Mouse (Mus musculus) G1E (cell line): ENCODE results near the gene Fndc3a. TPM values are rescaled to one million over a fixed set of nuclear protein-coding genes. Genes with fewer than 3 reads are reported as not detected.

Source experiments
- ATAC-seq: 2 replicates; pipeline ENCODE4 v1.8.0; 2016; ENCODE audit warnings: mild to moderate bottlenecking; ENCODE audit not compliant: insufficient number of reproducible peaks, poor library complexity, low FRiP score, severe bottlenecking; ENCODE audit errors: extremely low read depth
- DNase-seq: peaks from one replicate; pipeline ENCODE4 v3.0.0; 2012; ENCODE audit warnings: low spot score
- H3K27me3 ChIP-seq: 2 replicates; pipeline ENCODE4 v1.6.1; 2012; ENCODE audit warnings: mild to moderate bottlenecking, low read length, inconsistent platforms; ENCODE audit not compliant: insufficient read depth
- H3K36me3 ChIP-seq: replicated peaks from 2 replicates; pipeline ENCODE3; 2012; ENCODE audit warnings: mild to moderate bottlenecking, inconsistent platforms
- H3K4me1 ChIP-seq: 2 replicates; pipeline ENCODE4 v1.6.1; 2012; ENCODE audit warnings: low read depth, low read length, inconsistent platforms, mixed read lengths; ENCODE audit not compliant: insufficient read depth
- H3K4me3 ChIP-seq: 2 replicates; pipeline ENCODE4 v1.5.1; 2012; ENCODE audit warnings: low read depth, mild to moderate bottlenecking, inconsistent platforms, low read length, moderate library complexity, mixed read lengths
- H3K9me3 ChIP-seq: replicated peaks from 2 replicates; pipeline ENCODE4 v1.6.1; 2012; ENCODE audit warnings: inconsistent platforms
- CTCF ChIP-seq: IDR thresholded peaks from 2 replicates; pipeline ENCODE4 v1.5.1; 2012; ENCODE audit warnings: low read depth, low read length, inconsistent platforms, mixed read lengths
- GATA1 ChIP-seq: IDR thresholded peaks from 2 replicates; pipeline ENCODE4 v1.6.1; 2012; ENCODE audit warnings: borderline replicate concordance, low read length, inconsistent platforms, mixed read lengths
- GATA2 ChIP-seq: IDR thresholded peaks from 2 replicates; pipeline ENCODE4 v1.6.1; 2012; ENCODE audit warnings: low read depth, low read length, inconsistent platforms, borderline replicate concordance
- POLR2AphosphoS5 ChIP-seq: IDR thresholded peaks from 2 replicates; pipeline ENCODE4 v1.6.1; 2012; ENCODE audit warnings: low read depth, low read length, inconsistent platforms; ENCODE audit not compliant: insufficient replicate concordance
- TAL1 ChIP-seq: conservative IDR thresholded peaks from 2 replicates; pipeline ENCODE4 v1.6.1; 2012; ENCODE audit warnings: low read depth, low read length, inconsistent platforms, mixed read lengths
- polyA plus RNA-seq: library from polyadenylated mRNA; stranded (reverse); fragments of >175 nt; gene quantifications from 2 replicates; pipeline ENCODE4 v1.2.3, GENCODE M21; 2012
- total RNA-seq, 2 experiments: library from RNA; stranded (forward) in 1 of 2; stranded (reverse) in 1 of 2; fragments of 200-1000 nt in 1 of 2; fragments of >200 nt in 1 of 2; fragmentation: Nextera tagmentation in 1 of 2; gene quantifications; 2 replicates each; pipeline ENCODE4 v1.2.3; 2014 to 2017

The Fndc3a gene
- total RNA-seq (2014; fragmentation: Nextera tagmentation) (20.4 and 30.5 TPM in 2 replicates), total RNA-seq (2017) (22.6 and 26.7 TPM in 2 replicates), polyA plus RNA-seq (2.1 and 3.2 TPM in 2 replicates)

GRCm38 (mm10) chr14:72709710-72710340 is at the start of gene Fndc3a:
Gene Fndc3a, minus strand, starts transcription at chr14:72710003.
- H3K9me3 ChIP-seq: no peaks in the 10 kb centered on the region
- H3K4me3 ChIP-seq: peak within 1 kb of the TSS; percentile 86
- H3K36me3 ChIP-seq: no peaks in the 10 kb centered on the region
- ATAC-seq: peak; percentile 59
- DNase-seq: peak; percentile 81
- H3K4me1 ChIP-seq: peaks cover 16% of the 10 kb centered on the region
- H3K27me3 ChIP-seq: peaks cover 30% of the 10 kb centered on the region
- TF ChIP-seq POLR2AphosphoS5: no peak
- TF ChIP-seq TAL1: no peak
- TF ChIP-seq CTCF: no peak
- TF ChIP-seq GATA1: no peak
- no peak for TF ChIP-seq GATA2

GRCm38 (mm10) chr14:72752893-72753292 is 43.1 kb upstream of the Fndc3a start:
- no peaks in the 10 kb centered on the region for H3K36me3 ChIP-seq
- no peaks in the 10 kb centered on the region; the same call in 1 of the 2 replicates for H3K27me3 ChIP-seq
- no peak overlapping the region for H3K4me3 ChIP-seq
- DNase-seq (no peak), ATAC-seq (no peak)
- no peaks in the 10 kb centered on the region for H3K4me1 ChIP-seq
- H3K9me3 ChIP-seq: no peaks in the 10 kb centered on the region
- TF ChIP-seq POLR2AphosphoS5 (no peak), GATA1 (no peak), TAL1 (no peak), GATA2 (no peak), CTCF (no peak)

- Histone ChIP-seq H3K27me3 (no peaks in the 10 kb centered on the region; the same call in 1 of the 2 replicates), H3K4me1 (no peaks in the 10 kb centered on the region), H3K9me3 (no peaks in the 10 kb centered on the region), H3K4me3 (no peak overlapping the region), H3K36me3 (no peaks in the 10 kb centered on the region)
- ATAC-seq (no peak), DNase-seq (no peak)
- no peak for TF ChIP-seq GATA1
- no peak for TF ChIP-seq GATA2
- no peak for TF ChIP-seq POLR2AphosphoS5
- TF ChIP-seq CTCF: no peak
These were observed 40.8 kb upstream of the Fndc3a start for GRCm38 (mm10) chr14:72750426-72751182.

GRCm38 (mm10) chr14:72748331-72748730 is 38.5 kb upstream of the Fndc3a start:
- DNase-seq (no peak), ATAC-seq (no peak)
- H3K27me3 ChIP-seq: no peaks in the 10 kb centered on the region; the same call in 1 of the 2 replicates
- H3K4me1 ChIP-seq: no peaks in the 10 kb centered on the region
- TF ChIP-seq GATA1: no peak
- TF ChIP-seq TAL1: no peak
- TF ChIP-seq GATA2: no peak
- no peak for TF ChIP-seq CTCF
- no peak for TF ChIP-seq POLR2AphosphoS5
- H3K4me3 ChIP-seq: no peak overlapping the region
- no peaks in the 10 kb centered on the region for H3K9me3 ChIP-seq
- no peaks in the 10 kb centered on the region for H3K36me3 ChIP-seq

GRCm38 (mm10) chr14:72741667-72742066 is 31.9 kb upstream of the Fndc3a start:
- DNase-seq (no peak), ATAC-seq (no peak)
- no peaks in the 10 kb centered on the region for H3K36me3 ChIP-seq
- H3K4me3 ChIP-seq: no peak overlapping the region
- TF ChIP-seq GATA1 (no peak), POLR2AphosphoS5 (no peak), CTCF (no peak), TAL1 (no peak), GATA2 (no peak)
- no peaks in the 10 kb centered on the region for H3K27me3 ChIP-seq
- no peaks in the 10 kb centered on the region for H3K4me1 ChIP-seq
- no peaks in the 10 kb centered on the region for H3K9me3 ChIP-seq

- no peaks in the 10 kb centered on the region for H3K36me3 ChIP-seq
- no peaks in the 10 kb centered on the region for H3K9me3 ChIP-seq
- TF ChIP-seq GATA1: no peak
- no peak for TF ChIP-seq GATA2
- no peak overlapping the region for H3K4me3 ChIP-seq
- no peak for ATAC-seq
- no peak for DNase-seq
- H3K27me3 ChIP-seq: no peaks in the 10 kb centered on the region
- H3K4me1 ChIP-seq: no peaks in the 10 kb centered on the region
These were observed 30.5 kb upstream of the Fndc3a start for GRCm38 (mm10) chr14:72740336-72740735.

GRCm38 (mm10) chr14:72739484-72740208 is 29.8 kb upstream of the Fndc3a start:
- TF ChIP-seq GATA1 (no peak), CTCF (no peak), TAL1 (no peak), POLR2AphosphoS5 (no peak), GATA2 (no peak)
- Histone ChIP-seq H3K4me3 (no peak overlapping the region), H3K4me1 (no peaks in the 10 kb centered on the region), H3K36me3 (no peaks in the 10 kb centered on the region), H3K9me3 (no peaks in the 10 kb centered on the region), H3K27me3 (no peaks in the 10 kb centered on the region)
- DNase-seq (no peak), ATAC-seq (no peak)
